Mouse (Mus musculus) heart, embryonic 11.5 days (tissue): ENCODE data around the gene Igf1r. TPM values are rescaled to one million over a fixed set of nuclear protein-coding genes. Genes with fewer than 3 reads are reported as not detected.
A peak's percentile ranks its signal among the peaks of the same experiment; 100 is the strongest.

Experiments used
- ATAC-seq: fragments of 200-750 bp; cut with Nextera tagmentation; replicated peaks from 2 replicates; pipeline ENCODE4 v1.8.0; 2017; ENCODE audit warnings: moderate library complexity; ENCODE audit not compliant: insufficient number of reproducible peaks, low FRiP score, low TSS enrichment
- H3K27ac ChIP-seq: fragments of 300-500 bp; sonication (generic); 2 replicates; pipeline ENCODE4 v1.5.1; 2014; ENCODE audit warnings: mild to moderate bottlenecking, low read depth, low read length
- H3K27me3 ChIP-seq: fragments of 300-500 bp; sonication (generic); 2 replicates; pipeline ENCODE4 v1.6.1; 2014; ENCODE audit warnings: mild to moderate bottlenecking, low read length, mixed read lengths; ENCODE audit not compliant: control insufficient read depth, insufficient read depth
- H3K36me3 ChIP-seq: fragments of 300-500 bp; sonication (generic); 2 replicates; pipeline ENCODE4 v1.6.1; 2014; ENCODE audit warnings: mild to moderate bottlenecking, low read length, moderate library complexity, mixed read lengths; ENCODE audit not compliant: control insufficient read depth, insufficient read depth
- H3K4me1 ChIP-seq: fragments of 300-500 bp; sonication (generic); 2 replicates; pipeline ENCODE4 v1.6.1; 2014; ENCODE audit warnings: low read length; ENCODE audit not compliant: control insufficient read depth, insufficient read depth
- H3K4me2 ChIP-seq: fragments of 300-500 bp; sonication (generic); 2 replicates; pipeline ENCODE4 v1.6.1; 2014; ENCODE audit warnings: mild to moderate bottlenecking, moderate library complexity
- H3K4me3 ChIP-seq: fragments of 300-500 bp; sonication (generic); 2 replicates; pipeline ENCODE4 v1.5.1; 2014; ENCODE audit warnings: low read depth, low read length
- H3K9ac ChIP-seq: fragments of 300-500 bp; sonication (generic); 2 replicates; pipeline ENCODE4 v1.6.1; 2014; ENCODE audit warnings: mild to moderate bottlenecking, low read depth, low read length, moderate library complexity
- H3K9me3 ChIP-seq: fragments of 300-500 bp; sonication (generic); replicated peaks from 2 replicates; pipeline ENCODE4 v1.6.1; 2016; ENCODE audit warnings: low read length; ENCODE audit not compliant: control insufficient read depth
- WGBS: fragments of 180-500 bp; shearing (Covaris S2); extraction: QIAGEN DNeasy Blood & Tissue Kit; methylation state at CpG from one replicate; pipeline ENCODE4 v1.1.7; 2014; ENCODE audit not compliant: insufficient replicate concordance; 5-methylcytosine and 5-hydroxymethylcytosine counted together
- polyA plus RNA-seq: library from polyadenylated mRNA; unstranded; fragments of >200 nt; fragmentation: Nextera tagmentation; extraction: Ambion mirVana; gene quantifications from 2 replicates; pipeline ENCODE4 v1.2.1, GENCODE M21; 2014

Gene Igf1r
- polyA plus RNA-seq, 1 experiment from 2014 or later, result 19.3 TPM

- Histone ChIP-seq H3K36me3 (no peaks in the 10 kb centered on the region), H3K4me2 (no peak overlapping the region), H3K27ac (peak overlapping the region; percentile 76), H3K4me3 (no peak overlapping the region), H3K9ac (no peak overlapping the region), H3K9me3 (no peaks in the 10 kb centered on the region), H3K4me1 (peaks cover 62% of the 10 kb centered on the region), H3K27me3 (no peaks in the 10 kb centered on the region)
- ATAC-seq, result no peak
- WGBS, result 23% methylated on average over 5 of the region's 5 CpGs
These were observed 199.3 kb downstream of the Igf1r start for GRCm38 (mm10) chr7:68151892-68152291.

- Histone ChIP-seq H3K9ac (0 out of 2 replicates have a peak overlapping the region, but pooled peaks have one; percentile 34), H3K4me1 (peaks cover 64% of the 10 kb centered on the region), H3K36me3 (no peaks in the 10 kb centered on the region), H3K27me3 (no peaks in the 10 kb centered on the region), H3K27ac (peak overlapping the region; percentile 76), H3K9me3 (no peaks in the 10 kb centered on the region), H3K4me2 (no peak overlapping the region), H3K4me3 (no peak overlapping the region)
- no peak for ATAC-seq
- WGBS, result 85% methylated on average over 8 of the region's 8 CpGs
These were observed 199.8 kb downstream of the Igf1r start for GRCm38 (mm10) chr7:68152458-68152857.

- H3K4me3 ChIP-seq, result no peak overlapping the region
- peak overlapping the region; percentile 76 for H3K27ac ChIP-seq
- H3K36me3 ChIP-seq, result no peaks in the 10 kb centered on the region
- peaks cover 58% of the 10 kb centered on the region for H3K4me1 ChIP-seq
- ATAC-seq, result 0 out of 2 replicates have a peak, but pooled peaks have one; percentile 37
- 49% methylated on average over 8 of the region's 8 CpGs for WGBS
- H3K4me2 ChIP-seq, result no peak overlapping the region; the same call in 1 of the 2 replicates
- no peaks in the 10 kb centered on the region for H3K9me3 ChIP-seq
- no peaks in the 10 kb centered on the region for H3K27me3 ChIP-seq
- peak overlapping the region; percentile 60; the same call in 1 of the 2 replicates for H3K9ac ChIP-seq
These were observed 200.6 kb downstream of the Igf1r start for GRCm38 (mm10) chr7:68153269-68153668.

- Histone ChIP-seq H3K27ac (peak overlapping the region; percentile 76; the same call in 1 of the 2 replicates), H3K9me3 (no peaks in the 10 kb centered on the region), H3K4me2 (peak overlapping the region; percentile 22; the same call in 1 of the 2 replicates), H3K27me3 (no peaks in the 10 kb centered on the region), H3K4me3 (no peak overlapping the region), H3K4me1 (peaks cover 50% of the 10 kb centered on the region), H3K9ac (peak overlapping the region; percentile 52; the same call in 1 of the 2 replicates), H3K36me3 (no peaks in the 10 kb centered on the region)
- ATAC-seq, result no peak
- 44% methylated on average over 7 of the region's 7 CpGs for WGBS
These were observed 202.0 kb downstream of the Igf1r start for GRCm38 (mm10) chr7:68154588-68154987.

- Histone ChIP-seq H3K27me3 (no peaks in the 10 kb centered on the region), H3K36me3 (no peaks in the 10 kb centered on the region), H3K4me2 (no peak overlapping the region), H3K4me1 (peaks cover 39% of the 10 kb centered on the region), H3K4me3 (no peak overlapping the region), H3K9me3 (no peaks in the 10 kb centered on the region), H3K9ac (no peak overlapping the region), H3K27ac (no peak overlapping the region)
- WGBS, result 61% methylated on average over 13 of the region's 13 CpGs
- no peak; the same call in 1 of the 2 replicates for ATAC-seq
These were observed 207.6 kb downstream of the Igf1r start for GRCm38 (mm10) chr7:68160094-68160791.

- Histone ChIP-seq H3K36me3 (no peaks in the 10 kb centered on the region), H3K4me3 (no peak overlapping the region), H3K9ac (no peak overlapping the region), H3K4me1 (peaks cover 28% of the 10 kb centered on the region), H3K27ac (no peak overlapping the region), H3K4me2 (no peak overlapping the region), H3K9me3 (no peaks in the 10 kb centered on the region), H3K27me3 (no peaks in the 10 kb centered on the region)
- WGBS, result 43% methylated on average over 3 of the region's 3 CpGs
- no peak for ATAC-seq
These were observed 211.4 kb downstream of the Igf1r start for GRCm38 (mm10) chr7:68164074-68164473.

- Histone ChIP-seq H3K4me1 (peaks cover 9% of the 10 kb centered on the region; the same call in 1 of the 2 replicates), H3K27ac (no peak overlapping the region), H3K27me3 (no peaks in the 10 kb centered on the region), H3K4me3 (no peak overlapping the region), H3K9me3 (no peaks in the 10 kb centered on the region), H3K4me2 (no peak overlapping the region), H3K9ac (no peak overlapping the region), H3K36me3 (peaks cover 2% of the 10 kb centered on the region; the same call in 1 of the 2 replicates)
- no peak for ATAC-seq
- WGBS, result 88% methylated on average over 7 of the region's 7 CpGs
These were observed 220.1 kb downstream of the Igf1r start for GRCm38 (mm10) chr7:68172776-68173175.

- Histone ChIP-seq H3K27ac (no peak overlapping the region), H3K27me3 (no peaks in the 10 kb centered on the region), H3K9ac (no peak overlapping the region), H3K36me3 (peaks cover 6% of the 10 kb centered on the region; the same call in 1 of the 2 replicates), H3K4me2 (no peak overlapping the region), H3K4me1 (peaks cover 9% of the 10 kb centered on the region), H3K4me3 (no peak overlapping the region), H3K9me3 (no peaks in the 10 kb centered on the region)
- WGBS, result 95% methylated on average over 1 of the region's 1 CpGs
- ATAC-seq, result no peak
These were observed 227.0 kb downstream of the Igf1r start for GRCm38 (mm10) chr7:68179672-68180071.

- WGBS, result 68% methylated on average over 1 of the region's 1 CpGs
- H3K27ac ChIP-seq, result no peak overlapping the region
- no peak overlapping the region for H3K4me3 ChIP-seq
- peaks cover 15% of the 10 kb centered on the region for H3K36me3 ChIP-seq
- no peak overlapping the region for H3K4me2 ChIP-seq
- H3K4me1 ChIP-seq, result peaks cover 4% of the 10 kb centered on the region; the same call in 1 of the 2 replicates
- no peak for ATAC-seq
- no peak overlapping the region for H3K9ac ChIP-seq
- H3K27me3 ChIP-seq, result no peaks in the 10 kb centered on the region
- H3K9me3 ChIP-seq, result no peaks in the 10 kb centered on the region
These were observed 228.5 kb downstream of the Igf1r start for GRCm38 (mm10) chr7:68181104-68181503.
